ENCODE assay signal across 12 mouse cellular contexts in the genomic region with DNA sequence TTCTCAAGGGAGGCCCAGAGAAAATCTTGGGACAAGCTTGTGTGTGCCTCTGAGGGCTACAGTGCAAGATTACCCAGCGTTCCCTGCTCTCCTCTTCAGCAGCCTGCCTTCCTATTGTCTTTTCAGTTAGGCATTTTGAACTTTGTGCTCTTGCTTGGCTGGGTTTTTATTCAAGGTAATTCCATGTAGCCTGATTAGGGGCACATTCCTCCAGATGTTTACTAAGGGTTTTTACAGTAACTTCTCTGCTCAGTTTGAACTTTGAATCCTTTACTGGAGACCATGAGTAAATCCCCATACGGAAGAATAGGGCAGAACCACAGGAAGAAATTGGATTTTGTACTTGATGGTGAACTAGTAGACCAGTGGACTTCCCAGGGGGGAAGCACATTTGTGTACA.
"Had no signal": no experiment of that assay in that cellular context is flagged by ENCODE, and none has a peak within 500 bp of the region (broad histone marks: within the 10 kb centered on the region; RNA-seq: fewer than 3 reads in every experiment).

No protein-coding gene starts in this region.

- H3K4me2 ChIP-seq: limb, embryonic 12.5 days; limb, embryonic 15.5 days; liver, embryonic 11.5 days; lung, embryonic 14.5 days; midbrain, embryonic 13.5 days had no signal

- ATAC-seq: liver, postnatal 0 days; lung, postnatal 0 days; midbrain, embryonic 13.5 days had no signal

- H3K4me3 ChIP-seq: limb, embryonic 12.5 days; limb, embryonic 15.5 days; midbrain, embryonic 13.5 days had no signal

- H3K27me3 ChIP-seq: limb, embryonic 12.5 days; limb, embryonic 15.5 days; midbrain, embryonic 13.5 days had no signal

- H3K4me1 ChIP-seq: limb, embryonic 12.5 days; limb, embryonic 15.5 days; midbrain, embryonic 13.5 days had no signal

- DNase-seq: left cerebral cortex, postnatal 4 days; liver, postnatal 0 days; lung, embryonic 14.5 days; thymus, adult 18-20 months; thymus, postnatal 36 days had no signal

- H3K9ac ChIP-seq: limb, embryonic 12.5 days; limb, embryonic 15.5 days; liver, embryonic 14.5 days; liver, postnatal 0 days; lung, embryonic 14.5 days; midbrain, embryonic 13.5 days had no signal

- H3K27ac ChIP-seq: limb, embryonic 12.5 days; limb, embryonic 15.5 days; liver, embryonic 14.5 days; macrophage; midbrain, embryonic 13.5 days had no signal

- H3K9me3 ChIP-seq: limb, embryonic 15.5 days had no signal
